Mouse (Mus musculus): Measurements from ENCODE around the gene 3425401B19Rik.

Gene 3425401B19Rik

DNA sequence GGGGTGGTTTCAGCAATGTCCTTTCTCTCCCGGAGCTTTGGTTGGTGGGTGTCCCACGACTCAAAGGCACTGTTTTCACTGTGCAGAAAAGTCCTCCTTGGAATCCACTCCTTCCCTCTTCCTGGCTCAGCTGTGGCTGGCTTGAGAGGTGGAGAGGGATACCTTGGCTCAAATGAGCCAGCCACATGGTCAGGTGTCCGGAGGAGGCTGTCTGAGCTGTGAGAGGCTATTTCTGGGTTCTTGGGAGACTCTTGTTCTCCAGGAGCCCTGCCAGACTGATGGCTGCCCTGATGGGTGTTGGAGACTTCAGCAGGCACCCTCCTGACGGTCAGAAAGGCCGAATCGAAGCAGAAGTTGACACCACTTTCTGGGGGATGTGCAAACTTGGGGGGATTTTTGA is 22.0 kb downstream of the 3425401B19Rik start:
- no peak for DNase-seq (ENCODE audit: low read depth, low spot score)

DNA sequence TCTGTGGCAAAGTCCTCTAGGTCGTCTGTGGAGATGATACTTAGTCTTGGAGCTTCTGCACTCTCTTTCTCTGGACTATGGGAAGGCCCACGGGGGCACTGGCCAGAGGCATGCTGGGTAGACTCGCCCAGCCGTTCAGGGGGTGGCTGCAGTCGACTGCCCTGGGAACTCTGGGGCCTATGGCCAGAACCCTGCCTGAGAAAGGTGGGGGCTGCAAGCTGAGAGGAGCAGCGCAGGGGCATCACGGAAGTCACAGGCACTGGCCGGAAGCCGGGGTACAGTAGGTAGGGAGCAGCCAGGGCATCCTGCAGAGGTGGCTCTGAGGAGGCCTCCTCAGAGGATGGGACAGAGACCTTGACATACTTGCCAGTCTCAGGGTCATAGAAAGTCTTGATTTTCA is 25.3 kb downstream of the 3425401B19Rik start:
- no peak for DNase-seq (ENCODE audit: low read depth, low spot score)

DNA sequence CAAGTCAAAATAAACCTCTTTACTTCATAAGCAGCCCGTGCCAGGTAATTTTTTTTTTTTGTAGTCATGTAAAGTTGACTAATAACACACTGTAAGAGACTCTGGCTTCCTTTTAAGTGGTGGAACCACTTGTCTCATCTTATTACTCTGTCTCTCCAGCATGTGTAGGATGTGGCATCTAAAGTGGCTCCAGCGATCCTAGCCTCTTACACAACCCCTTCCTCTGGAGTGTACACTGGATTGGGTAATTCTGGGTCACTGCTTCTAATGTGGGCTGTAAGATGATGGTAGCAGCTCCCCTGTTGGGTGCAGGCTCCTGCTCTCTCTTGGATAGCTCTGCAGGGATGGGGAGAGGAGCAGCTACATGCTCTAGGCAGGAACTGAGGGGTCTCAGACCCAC is 46.6 kb downstream of the 3425401B19Rik start:
- no peak for DNase-seq (ENCODE audit: low read depth, low spot score)

DNA sequence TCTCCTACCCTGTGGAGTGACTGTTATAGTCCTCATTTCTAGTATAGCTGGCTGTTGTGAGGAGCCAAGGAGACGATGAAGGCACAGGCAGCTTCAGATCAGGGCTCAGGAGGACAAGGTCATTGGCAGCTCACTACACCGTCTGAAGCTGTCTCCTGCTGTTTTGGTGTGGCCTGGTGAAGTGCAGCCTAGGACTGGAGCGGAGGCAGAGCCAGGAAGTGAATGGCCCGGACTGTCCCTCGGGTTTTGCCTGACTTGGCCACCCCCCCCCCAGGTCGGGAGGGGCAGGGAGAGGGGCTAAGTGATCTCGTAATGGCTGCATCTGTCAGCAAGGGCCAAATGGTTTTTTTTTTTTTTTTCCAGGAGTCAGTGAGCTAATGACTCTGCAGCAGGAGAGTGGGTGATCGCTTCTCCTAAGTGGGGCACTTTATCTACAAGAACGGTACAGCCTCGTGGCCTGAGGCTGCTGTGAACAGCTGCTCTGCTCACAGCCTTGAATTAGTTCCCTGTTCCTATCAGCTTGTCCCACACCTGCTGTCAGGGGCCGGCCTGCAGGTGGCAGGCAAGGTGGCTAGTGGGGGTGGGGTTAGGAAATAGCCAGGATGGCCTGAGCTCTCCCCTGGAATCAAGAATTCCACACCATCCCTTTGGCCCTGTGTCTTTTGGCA is 50.9 kb downstream of the 3425401B19Rik start:
- DNase-seq (ENCODE audit: low read depth, low spot score), result no peak

DNA sequence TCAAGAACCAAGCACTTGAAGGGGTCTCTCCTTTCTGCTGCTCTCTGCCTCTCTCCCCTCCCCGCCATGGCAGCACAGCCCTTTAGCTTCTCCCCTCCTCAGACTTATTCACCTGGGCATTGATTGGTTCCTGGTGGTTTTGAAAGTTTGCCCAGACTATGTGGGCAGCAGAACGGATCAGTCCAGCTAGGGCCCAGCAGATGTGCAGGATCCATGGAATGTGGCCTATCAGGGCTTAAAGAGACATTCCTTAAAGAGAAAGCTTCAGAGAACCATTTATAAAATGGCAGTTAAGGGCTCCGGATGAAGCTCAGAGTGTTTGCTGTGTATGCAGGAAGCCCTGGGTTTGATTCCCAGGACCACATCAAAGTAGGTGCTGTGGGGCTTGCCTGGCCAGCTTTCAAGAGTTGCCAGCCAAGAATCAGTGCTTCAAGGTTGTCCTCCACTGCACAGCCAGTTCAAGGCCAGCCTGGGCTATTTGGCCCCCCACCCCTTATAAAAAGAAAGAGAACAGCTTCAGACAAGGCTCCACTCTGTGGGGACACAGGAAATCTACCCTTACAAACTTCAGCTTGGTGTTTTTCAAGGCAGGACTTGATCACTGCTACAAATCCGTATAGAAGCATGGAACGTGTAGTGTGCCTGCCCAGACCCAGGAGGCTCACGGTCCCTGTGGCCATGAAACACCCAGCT is 52.0 kb downstream of the 3425401B19Rik start:
- no peak for DNase-seq (ENCODE audit: low read depth, low spot score)

DNA sequence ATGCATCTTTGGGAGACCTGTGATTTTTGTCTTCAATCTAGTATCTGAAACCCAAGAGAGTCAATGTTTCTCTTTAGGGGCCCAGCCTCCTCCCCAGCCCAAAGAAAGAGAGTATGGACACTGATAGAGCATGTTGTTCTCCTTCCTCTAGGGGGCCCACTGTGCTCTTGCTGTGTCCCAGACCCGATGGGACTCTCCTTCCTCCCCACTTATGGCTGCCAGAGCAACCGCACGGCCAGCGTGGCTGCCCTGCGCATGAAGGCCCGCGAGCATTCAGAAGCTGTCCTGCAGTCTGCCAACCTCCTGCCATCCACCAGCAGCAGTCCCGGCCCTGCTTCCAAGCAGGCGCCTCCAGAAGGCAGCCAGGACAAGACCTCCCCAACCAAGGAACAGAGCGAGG is 56.5 kb downstream of the 3425401B19Rik start:
- no peak for DNase-seq (ENCODE audit: low read depth, low spot score)

DNA sequence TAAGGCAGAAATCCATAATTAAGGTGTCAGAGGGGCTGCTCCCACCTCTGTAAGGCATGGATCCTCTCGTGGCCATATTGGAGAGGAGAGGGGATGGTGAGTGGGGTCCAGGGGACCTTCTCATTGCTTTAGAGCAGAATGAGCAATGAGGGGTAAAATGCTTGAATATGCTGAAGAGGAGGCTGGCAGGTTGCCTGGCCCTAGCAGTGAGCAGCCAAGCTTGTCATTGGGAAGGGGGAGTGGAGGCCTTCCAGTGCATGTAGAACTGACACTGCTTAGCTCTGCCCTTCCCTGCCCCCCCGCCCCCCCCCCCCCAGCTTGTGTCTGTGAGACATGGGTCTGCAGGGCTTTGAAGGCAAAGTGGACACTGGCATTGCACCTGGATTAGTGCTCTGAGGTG is 57.8 kb downstream of the 3425401B19Rik start:
- no peak for DNase-seq (ENCODE audit: low read depth, low spot score)

DNA sequence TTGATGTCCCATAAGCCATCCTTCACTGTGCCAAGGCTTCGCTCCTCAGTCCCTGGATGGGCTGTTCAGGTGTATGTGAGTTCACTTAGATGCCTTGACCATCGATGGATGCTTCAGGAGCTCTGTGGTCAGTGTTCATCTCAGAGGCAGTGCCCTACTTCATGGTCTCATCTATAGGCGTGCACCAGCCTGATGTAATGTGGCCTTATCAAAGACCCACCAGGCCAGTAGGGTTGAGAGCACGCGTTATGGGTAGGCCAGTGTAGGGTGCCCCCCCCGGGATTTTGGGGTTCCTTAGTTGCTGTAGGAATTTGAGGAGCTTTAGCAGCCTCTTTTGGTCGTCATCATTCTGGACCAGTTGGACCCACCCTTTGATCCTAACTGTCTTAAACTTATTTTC is 60.3 kb downstream of the 3425401B19Rik start:
- no peak for DNase-seq (ENCODE audit: low read depth, low spot score)

DNA sequence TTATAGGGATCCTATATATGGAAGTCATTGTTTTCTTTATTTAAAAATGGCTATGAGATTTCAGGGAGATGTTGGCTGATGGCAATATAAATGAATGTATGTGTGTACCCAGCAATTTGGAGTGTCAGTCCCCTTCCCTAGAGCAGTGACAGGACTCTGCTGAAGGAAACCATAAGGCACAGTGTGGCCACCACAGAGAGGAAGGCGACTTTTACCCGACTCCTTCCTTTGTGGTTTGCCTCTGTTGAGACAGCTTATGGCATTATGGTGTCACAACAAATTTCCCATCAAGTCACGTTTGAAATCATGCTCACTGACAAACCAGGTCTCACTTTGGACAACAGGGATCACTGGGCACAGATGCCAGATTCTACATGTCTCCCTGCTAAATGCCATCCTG is 60.8 kb downstream of the 3425401B19Rik start:
- DNase-seq (ENCODE audit: low read depth, low spot score), result no peak

DNA sequence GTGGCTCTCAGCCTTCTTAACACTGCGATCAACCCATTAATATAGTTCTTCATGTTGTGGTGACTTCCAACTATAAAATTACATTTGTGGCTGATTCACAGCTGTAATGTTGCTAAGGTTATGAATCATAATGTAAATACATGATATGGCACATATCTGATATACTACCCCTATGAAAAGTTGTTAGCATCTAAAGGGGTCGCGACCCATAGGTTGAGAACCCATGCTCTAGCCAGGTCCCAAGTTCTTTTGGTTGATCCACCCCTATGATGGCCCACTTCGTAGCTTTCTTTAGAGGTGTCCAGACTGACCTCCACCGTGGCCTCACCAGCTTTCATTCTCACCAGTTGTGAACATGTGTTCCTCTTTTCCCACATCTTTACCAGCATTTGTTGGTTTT is 67.8 kb downstream of the 3425401B19Rik start:
- no peak for DNase-seq (ENCODE audit: low read depth, low spot score)

DNA sequence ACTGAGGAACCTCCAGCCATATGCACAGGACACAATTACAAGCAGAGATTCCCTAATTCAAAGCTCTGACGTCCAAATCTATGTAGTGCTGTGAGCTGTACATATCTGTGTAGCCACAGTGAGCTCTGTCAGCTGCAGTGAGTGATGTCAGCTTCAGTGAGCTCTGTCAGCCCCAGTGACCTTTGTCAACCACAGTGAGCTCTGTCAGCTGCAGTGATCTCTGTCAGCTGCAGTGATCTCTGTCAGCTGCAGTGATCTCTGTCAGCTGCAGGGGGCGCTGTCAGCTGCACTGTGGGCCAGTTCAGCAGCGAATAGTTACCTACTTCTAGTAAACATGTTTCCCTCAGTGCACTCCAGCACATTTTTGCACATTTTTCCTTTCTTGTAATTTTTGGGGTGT is 75.7 kb downstream of the 3425401B19Rik start:
- no peak for DNase-seq (ENCODE audit: low read depth, low spot score)

Data from telencephalon, adult 2 months (tissue).